Mouse (Mus musculus) C2C12 (cell line): ENCODE measurements around the gene Myo5c. TPM values are rescaled to one million over a fixed set of nuclear protein-coding genes. Genes with fewer than 3 reads are reported as not detected.
A peak's percentile ranks its signal among the peaks of the same experiment; 100 is the strongest.

Experiments
- H3K27me3 ChIP-seq: one replicate; pipeline ENCODE4 v1.6.1; 2011; ENCODE audit not compliant: control insufficient read depth, insufficient read depth, insufficient read length
- H3K36me3 ChIP-seq: one replicate; pipeline ENCODE4 v1.6.1; 2011; ENCODE audit not compliant: control insufficient read depth, insufficient read depth
- H3K4me3 ChIP-seq: one replicate; pipeline ENCODE4 v1.5.1; 2011; ENCODE audit warnings: mild to moderate bottlenecking, control low read depth; ENCODE audit not compliant: poor library complexity, insufficient read depth, severe bottlenecking
- H3K79me2 ChIP-seq: one replicate; pipeline ENCODE4 v1.6.1; 2011; ENCODE audit not compliant: control insufficient read depth, insufficient read depth
- H3K79me3 ChIP-seq: one replicate; pipeline ENCODE4 v1.6.1; 2011; ENCODE audit warnings: low read depth, control low read depth
- H3ac ChIP-seq: one replicate; pipeline ENCODE3; 2011; ENCODE audit warnings: low read depth; ENCODE audit not compliant: control insufficient read depth, insufficient read length
- CEBPB ChIP-seq: IDR thresholded peaks from one replicate; pipeline ENCODE4 v1.6.1; 2011; ENCODE audit warnings: low read depth, mild to moderate bottlenecking, control low read depth, moderate library complexity
- CTCF ChIP-seq: IDR thresholded peaks from one replicate; pipeline ENCODE4 v1.5.1; 2011; ENCODE audit not compliant: control insufficient read depth, insufficient read depth, insufficient read length
- FOSL1 ChIP-seq: IDR thresholded peaks from one replicate; pipeline ENCODE4 v1.8.0; 2011; ENCODE audit warnings: mild to moderate bottlenecking, low read length; ENCODE audit not compliant: poor library complexity, insufficient read depth, severe bottlenecking
- MAX ChIP-seq: IDR thresholded peaks from one replicate; pipeline ENCODE4 v1.6.1; 2011; ENCODE audit warnings: mild to moderate bottlenecking, control low read depth
- MYOD1 ChIP-seq: IDR thresholded peaks from one replicate; pipeline ENCODE4 v1.6.1; 2011; ENCODE audit warnings: low read depth; ENCODE audit not compliant: control insufficient read depth, insufficient read length
- MYOG ChIP-seq: IDR thresholded peaks from one replicate; pipeline ENCODE4 v1.6.1; 2011; ENCODE audit not compliant: control insufficient read depth, insufficient read length; ENCODE audit errors: extremely low read depth
- USF1 ChIP-seq: IDR thresholded peaks from one replicate; pipeline ENCODE4 v1.6.1; 2011; ENCODE audit warnings: low read depth, mild to moderate bottlenecking, control low read depth, moderate library complexity
- polyA plus RNA-seq: library from polyadenylated mRNA; unstranded; fragments of >200 nt; fragmentation: generic; extraction: Trizol; gene quantifications from one replicate; pipeline ENCODE4 v1.2.1, GENCODE M21; 2012; ENCODE audit warnings: missing spikeins

Gene Myo5c
- polyA plus RNA-seq, 1 experiment = 0.01 TPM

GRCm38 (mm10) chr9:75221420-75222287, 10.2 kb upstream of the Myo5c start:
- Histone ChIP-seq H3K79me3 (no peaks in the 10 kb centered on the region), H3K27me3 (no peaks in the 10 kb centered on the region), H3ac (no peak overlapping the region)

GRCm38 (mm10) chr9:75232860-75233259, 1.0 kb downstream of the Myo5c start:
- Histone ChIP-seq H3K4me3 (no peak overlapping the region), H3ac (no peak overlapping the region), H3K79me3 (no peaks in the 10 kb centered on the region), H3K36me3 (no peaks in the 10 kb centered on the region), H3K79me2 (no peaks in the 10 kb centered on the region), H3K27me3 (no peaks in the 10 kb centered on the region)
- TF ChIP-seq MAX (no peak), CTCF (no peak), MYOG (no peak), FOSL1 (no peak), MYOD1 (no peak), CEBPB (no peak), USF1 (no peak)

More at GRCm38 (mm10) chr9:75221420-75222287, 10.2 kb upstream of the Myo5c start:
- Histone ChIP-seq H3K79me2 (no peaks in the 10 kb centered on the region), H3K4me3 (no peak overlapping the region), H3K36me3 (peaks cover 28% of the 10 kb centered on the region)
- TF ChIP-seq MYOG (no peak), CEBPB (no peak), MAX (peak; percentile 41)

- TF ChIP-seq CEBPB (no peak), MYOD1 (no peak), MYOG (no peak), USF1 (no peak), CTCF (no peak), MAX (no peak), FOSL1 (no peak)
- H3K79me3 ChIP-seq = no peaks in the 10 kb centered on the region
- H3ac ChIP-seq = no peak overlapping the region
- H3K79me2 ChIP-seq = no peaks in the 10 kb centered on the region
- H3K4me3 ChIP-seq = no peak overlapping the region
- no peaks in the 10 kb centered on the region for H3K27me3 ChIP-seq
- H3K36me3 ChIP-seq = no peaks in the 10 kb centered on the region
Observed at GRCm38 (mm10) chr9:75234271-75234741, 2.5 kb downstream of the Myo5c start.

DNA sequence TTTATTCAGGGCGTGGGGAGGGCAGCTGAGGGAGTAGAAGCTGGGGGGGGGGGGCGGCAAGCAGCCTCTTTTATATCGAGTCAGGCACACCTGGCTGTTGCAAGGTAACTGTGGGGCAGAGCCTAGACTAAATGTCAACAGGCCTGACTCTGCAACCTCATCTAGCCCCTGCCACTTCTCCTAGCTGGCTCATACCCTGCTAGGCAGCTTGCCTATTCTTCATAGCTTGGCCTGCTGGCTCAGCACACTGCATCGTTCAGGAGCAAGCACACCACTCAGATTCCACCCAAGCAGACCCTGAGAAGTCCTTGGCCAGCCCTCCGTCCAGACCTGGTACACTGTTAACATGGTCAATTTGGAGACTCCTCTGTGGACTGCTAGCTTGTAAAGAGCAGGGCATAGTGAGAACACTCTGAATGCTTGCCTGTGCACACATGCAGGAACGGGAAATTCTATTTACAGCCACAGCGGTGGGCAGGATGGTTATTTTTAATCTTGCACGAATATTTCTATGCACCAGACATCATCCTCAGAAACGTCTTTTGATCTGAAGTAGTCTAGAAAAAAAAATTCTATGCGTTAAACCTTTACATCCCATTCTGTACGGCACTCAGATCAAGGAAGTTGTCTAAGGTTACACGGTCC, 3.3 kb downstream of the Myo5c start:
- Histone ChIP-seq H3K79me2 (no peaks in the 10 kb centered on the region), H3K79me3 (no peaks in the 10 kb centered on the region), H3K36me3 (no peaks in the 10 kb centered on the region), H3ac (no peak overlapping the region), H3K27me3 (no peaks in the 10 kb centered on the region), H3K4me3 (no peak overlapping the region)
- TF ChIP-seq MAX = no peak

DNA sequence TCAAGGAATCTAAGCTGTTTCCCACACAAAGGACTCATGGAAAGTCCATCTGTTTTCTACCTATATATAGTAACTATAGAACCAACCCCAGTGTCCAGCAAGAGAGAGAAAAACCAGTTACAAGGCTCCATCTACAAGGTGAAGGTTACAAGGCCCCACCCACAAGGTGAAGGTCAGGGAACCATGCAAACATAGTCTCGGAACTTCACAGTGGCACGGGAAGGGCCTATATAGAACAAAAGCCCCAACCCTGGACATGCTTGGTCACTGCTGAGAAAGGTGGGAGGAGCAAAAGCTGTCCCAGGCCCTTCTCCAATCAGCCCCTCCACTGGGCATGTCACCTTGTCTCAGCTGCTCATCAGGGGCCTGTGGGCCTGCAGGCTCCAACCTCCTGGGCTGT, 3.9 kb downstream of the Myo5c start:
- no peaks in the 10 kb centered on the region for H3K27me3 ChIP-seq
- H3K36me3 ChIP-seq = no peaks in the 10 kb centered on the region
- H3K79me3 ChIP-seq = no peaks in the 10 kb centered on the region
- TF ChIP-seq CTCF = no peak
- TF ChIP-seq FOSL1 = no peak
- no peak for TF ChIP-seq CEBPB
- no peak for TF ChIP-seq MYOG
- no peak for TF ChIP-seq USF1
- TF ChIP-seq MYOD1 = no peak
- TF ChIP-seq MAX = no peak
- no peak overlapping the region for H3K4me3 ChIP-seq
- no peak overlapping the region for H3ac ChIP-seq
- H3K79me2 ChIP-seq = no peaks in the 10 kb centered on the region
